Mouse (Mus musculus): ENCODE data around the gene Smpd2.

The Smpd2 gene

GRCm38 (mm10) chr10:41459990-41460389, 30.2 kb downstream of the Smpd2 start:
- no peak for DNase-seq (ENCODE audit: extremely low spot score, low spot score)

- no peak for DNase-seq (ENCODE audit: extremely low spot score, low spot score)
These were observed 37.4 kb downstream of the Smpd2 start for GRCm38 (mm10) chr10:41452791-41453190.

GRCm38 (mm10) chr10:41451656-41452055, 38.5 kb downstream of the Smpd2 start:
- no peak for DNase-seq (ENCODE audit: extremely low spot score, low spot score)

- DNase-seq (ENCODE audit: extremely low spot score, low spot score) = no peak
These were observed 39.2 kb downstream of the Smpd2 start for GRCm38 (mm10) chr10:41450780-41451522.

GRCm38 (mm10) chr10:41450137-41450670, 40.0 kb downstream of the Smpd2 start, which contains the start of gene Zbtb24:
Gene Zbtb24 (plus strand): TSS chr10:41450383.
- DNase-seq (ENCODE audit: extremely low spot score, low spot score) = peak; percentile 97

- no peak for DNase-seq (ENCODE audit: extremely low spot score, low spot score)
These were observed 40.5 kb downstream of the Smpd2 start for GRCm38 (mm10) chr10:41449684-41450083.

GRCm38 (mm10) chr10:41448216-41448615, 42.0 kb downstream of the Smpd2 start:
- no peak for DNase-seq (ENCODE audit: extremely low spot score, low spot score)

Data from neural tube, embryonic 10.5 days (tissue).